Mouse (Mus musculus) bone marrow, adult 2 months (tissue): ENCODE data around the gene Cntn5.

Source experiments
- CTCF ChIP-seq: fragments of 200-500 bp; IDR thresholded peaks from 2 replicates; pipeline ENCODE4 v1.5.1; 2011; ENCODE audit warnings: low read length, control low read depth; ENCODE audit not compliant: control insufficient read depth, insufficient read depth
- POLR2A ChIP-seq: fragments of 200-500 bp; IDR thresholded peaks from 2 replicates; pipeline ENCODE4 v1.6.1; 2011; ENCODE audit warnings: low read depth, mild to moderate bottlenecking, control low read depth, low read length, borderline replicate concordance; ENCODE audit not compliant: control insufficient read depth

DNA sequence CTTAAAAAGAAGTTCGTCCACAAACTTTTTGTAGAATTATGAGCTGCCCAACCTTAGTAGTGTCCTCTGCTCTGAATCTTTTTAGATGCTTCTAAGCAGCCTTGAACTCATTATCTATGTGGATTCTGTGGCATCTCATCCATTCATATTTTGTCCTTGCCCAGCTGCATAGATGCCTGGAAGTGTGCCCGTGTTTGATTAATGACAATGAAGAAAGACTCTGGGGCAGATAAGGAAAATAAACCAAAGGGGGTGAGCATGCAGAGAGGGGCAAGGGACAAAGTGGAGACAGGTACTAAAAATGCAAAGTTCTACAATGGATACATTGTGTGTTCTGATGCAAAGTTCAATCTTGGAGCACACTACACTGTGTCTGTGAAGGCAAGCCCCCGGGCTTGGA, 30.7 kb downstream of the Cntn5 start:
- TF ChIP-seq CTCF = no peak
- TF ChIP-seq POLR2A = no peak
